Mouse (Mus musculus): ENCODE data around the gene Olfr707.
"Not testable (repeated sequence)": the region's sequence is repeated elsewhere in the genome, so short reads cannot be mapped to it uniquely, and the experiment has no call there.

Olfr707 gene

GRCm38 (mm10) chr7:106901141-106901540 is at the start of gene Olfr707:
Gene Olfr707, minus strand, starts transcription at chr7:106901241.
- in situ Hi-C loops (cut with MboI, MseI): not testable (repeated sequence)

GRCm38 (mm10) chr7:106948212-106948611 is 47.2 kb upstream of the Olfr707 start, which contains the start of gene Olfr710:
Gene Olfr710, minus strand, starts transcription at chr7:106948312.
- in situ Hi-C loops (cut with MboI, MseI): no loop called here

- in situ Hi-C loops (cut with MboI, MseI): no loop called here
Measured at GRCm38 (mm10) chr7:106932119-106932518, 31.1 kb upstream of the Olfr707 start, which contains the start of gene Olfr709-ps1. Gene Olfr709-ps1, minus strand, starts transcription at chr7:106932219.

- in situ Hi-C loops (cut with MboI, MseI): not testable (repeated sequence)
Measured at GRCm38 (mm10) chr7:106920961-106921360, 19.9 kb upstream of the Olfr707 start.

- in situ Hi-C loops (cut with MboI, MseI): no loop called here
Measured at GRCm38 (mm10) chr7:106907676-106908075, 6.6 kb upstream of the Olfr707 start, which contains the start of gene Olfr1532-ps1. Gene Olfr1532-ps1, plus strand, starts transcription at chr7:106908001.

- in situ Hi-C loops (cut with MboI, MseI): no loop called here
Measured at GRCm38 (mm10) chr7:106888062-106888461, 13.0 kb downstream of the Olfr707 start, which contains the start of gene Olfr706. Gene Olfr706, minus strand, starts transcription at chr7:106888162.

GRCm38 (mm10) chr7:106876791-106877190 is 24.2 kb downstream of the Olfr707 start, which contains the start of gene Olfr705:
Gene Olfr705, minus strand, starts transcription at chr7:106876891.
- in situ Hi-C loops (cut with MboI, MseI): no loop called here

- in situ Hi-C loops (cut with MboI, MseI): no loop called here
Measured at GRCm38 (mm10) chr7:106862885-106863284, 38.2 kb downstream of the Olfr707 start, which contains the start of gene Olfr704. Gene Olfr704, plus strand, starts transcription at chr7:106863185.

- in situ Hi-C loops (cut with MboI, MseI): no loop called here
Measured at GRCm38 (mm10) chr7:106843060-106843459, 58.0 kb downstream of the Olfr707 start, which contains the start of gene Olfr703. Gene Olfr703, plus strand, starts transcription at chr7:106843360.

Data from T-helper 17 cell (primary cell).